Mouse (Mus musculus) liver, adult (tissue): ENCODE measurements around the gene Tatdn3.

Experiments
- GATA4 ChIP-seq: IDR thresholded peaks from 2 replicates; pipeline ENCODE4 v1.6.1; 2014; ENCODE audit warnings: mild to moderate bottlenecking, low read length; ENCODE audit not compliant: insufficient replicate concordance

Gene Tatdn3

GRCm38 (mm10) chr1:191062241-191062780 lies 421 bp downstream of the Tatdn3 start:
- no peak for TF ChIP-seq GATA4

DNA sequence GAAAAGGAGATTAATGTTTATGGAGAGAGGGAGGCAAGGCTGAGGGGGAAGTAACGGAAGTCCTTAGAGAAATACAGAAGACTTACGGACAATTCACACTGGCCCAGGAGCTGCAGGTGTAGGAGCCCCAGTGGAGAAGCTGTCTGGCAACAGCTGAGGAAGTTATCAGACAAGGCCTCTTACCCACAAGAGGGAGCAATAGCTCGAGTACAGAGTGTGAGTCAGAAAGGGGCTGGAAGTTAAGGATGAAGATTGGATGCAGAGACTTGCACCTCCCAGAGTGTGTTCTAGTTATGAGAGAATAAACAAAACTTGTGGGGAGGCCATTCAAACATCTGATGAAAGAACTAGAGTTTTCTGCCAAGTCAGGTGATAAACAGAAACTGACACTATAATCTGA lies 5.3 kb downstream of the Tatdn3 start:
- no peak for TF ChIP-seq GATA4

- no peak for TF ChIP-seq GATA4
Measured at GRCm38 (mm10) chr1:191055533-191055873, 7.2 kb downstream of the Tatdn3 start.

DNA sequence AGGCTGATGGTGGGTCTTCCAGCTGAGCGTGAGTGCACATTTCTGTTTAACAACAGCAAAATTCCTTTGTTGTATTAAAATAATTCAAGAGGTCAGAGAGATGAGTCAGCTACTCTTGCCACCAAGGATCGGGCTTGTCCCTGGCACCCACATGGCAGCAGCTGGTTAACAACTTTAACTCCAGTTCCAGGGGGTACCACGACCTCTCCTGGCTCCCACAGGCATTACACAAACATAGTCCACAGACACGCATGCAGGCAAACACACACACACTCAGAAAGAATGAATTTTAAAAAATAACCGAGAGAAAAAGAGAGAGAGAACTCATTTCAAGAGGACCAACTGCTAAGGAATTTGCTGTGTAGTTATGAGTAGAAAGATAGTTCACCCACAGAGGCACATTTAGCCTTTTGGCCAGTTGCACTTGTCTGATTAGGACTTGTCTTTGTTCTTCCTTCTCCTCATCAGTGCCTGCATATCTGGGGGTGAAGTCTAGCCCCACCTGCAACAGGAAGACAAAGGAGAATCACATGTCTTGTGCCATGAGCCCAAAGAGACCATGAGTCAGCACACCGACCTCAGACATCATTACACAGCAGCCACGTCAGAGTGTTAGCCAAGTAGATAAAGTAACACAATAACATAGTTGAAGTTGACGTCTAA lies 7.7 kb downstream of the Tatdn3 start:
- no peak for TF ChIP-seq GATA4

GRCm38 (mm10) chr1:191053555-191053954 lies 9.2 kb downstream of the Tatdn3 start:
- no peak for TF ChIP-seq GATA4

DNA sequence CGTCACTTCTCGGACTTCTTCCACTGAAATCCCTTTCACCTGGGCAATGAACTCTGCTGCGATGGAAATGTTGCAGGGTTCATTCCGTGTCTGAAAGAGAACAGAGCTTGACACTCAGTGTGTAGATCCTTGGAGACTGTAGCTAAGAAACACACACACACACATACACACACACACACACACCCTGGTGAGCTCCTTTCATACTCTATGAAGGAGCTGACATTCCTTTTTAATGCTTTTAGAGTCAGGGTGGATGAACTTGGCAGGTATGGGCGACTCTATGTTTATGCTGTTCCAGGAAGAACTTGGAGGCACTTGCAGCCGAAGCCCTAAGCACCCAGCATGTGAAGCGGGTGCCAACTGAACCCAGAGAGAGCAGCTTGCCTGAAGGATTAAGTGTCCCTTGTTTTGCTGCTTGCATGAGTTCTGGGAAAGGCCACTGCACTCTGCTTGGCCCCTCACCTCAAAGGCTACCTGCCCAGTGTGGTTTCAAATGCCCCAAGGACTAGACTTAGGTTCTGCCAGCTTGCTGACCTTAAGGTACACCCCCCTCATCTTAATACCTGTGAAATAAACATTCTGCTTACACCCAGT lies 16.4 kb downstream of the Tatdn3 start:
- no peak for TF ChIP-seq GATA4

- TF ChIP-seq GATA4 = no peak
Measured at GRCm38 (mm10) chr1:191045264-191045663, 17.5 kb downstream of the Tatdn3 start.

- no peak for TF ChIP-seq GATA4
Measured at GRCm38 (mm10) chr1:191042688-191043087, 20.0 kb downstream of the Tatdn3 start.

- TF ChIP-seq GATA4 = no peak
Measured at GRCm38 (mm10) chr1:191042106-191042505, 20.6 kb downstream of the Tatdn3 start.

- no peak for TF ChIP-seq GATA4
Measured at GRCm38 (mm10) chr1:191041352-191041751, 21.4 kb downstream of the Tatdn3 start.

DNA sequence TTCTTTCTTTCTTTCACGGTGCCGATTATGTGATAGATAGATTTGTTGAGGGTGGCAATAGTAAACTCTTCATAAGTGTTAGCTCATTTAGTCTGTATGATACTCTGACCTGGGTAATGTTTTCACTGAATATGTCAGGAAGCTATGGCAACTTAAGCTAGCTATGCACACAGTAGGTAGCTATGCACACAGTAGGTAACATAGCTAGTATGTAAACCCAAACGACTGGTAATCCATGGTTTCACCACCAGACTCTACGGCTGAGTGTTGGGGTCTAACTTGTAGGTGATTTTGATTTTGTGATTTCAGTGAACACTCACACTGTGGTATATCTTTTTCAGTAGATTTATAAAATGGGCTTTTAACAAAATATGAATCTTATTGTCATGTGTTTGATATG lies 24.7 kb downstream of the Tatdn3 start:
- TF ChIP-seq GATA4 = no peak

- TF ChIP-seq GATA4 = no peak
Measured at GRCm38 (mm10) chr1:191036554-191037334, 26.0 kb downstream of the Tatdn3 start, which contains the start of gene Spata45. Spata45 (plus strand) TSS chr1:191036639.

- TF ChIP-seq GATA4 = no peak
Measured at GRCm38 (mm10) chr1:191035649-191036048, 27.1 kb downstream of the Tatdn3 start.

- TF ChIP-seq GATA4 = no peak
Measured at GRCm38 (mm10) chr1:191030182-191030581, 32.5 kb downstream of the Tatdn3 start.

DNA sequence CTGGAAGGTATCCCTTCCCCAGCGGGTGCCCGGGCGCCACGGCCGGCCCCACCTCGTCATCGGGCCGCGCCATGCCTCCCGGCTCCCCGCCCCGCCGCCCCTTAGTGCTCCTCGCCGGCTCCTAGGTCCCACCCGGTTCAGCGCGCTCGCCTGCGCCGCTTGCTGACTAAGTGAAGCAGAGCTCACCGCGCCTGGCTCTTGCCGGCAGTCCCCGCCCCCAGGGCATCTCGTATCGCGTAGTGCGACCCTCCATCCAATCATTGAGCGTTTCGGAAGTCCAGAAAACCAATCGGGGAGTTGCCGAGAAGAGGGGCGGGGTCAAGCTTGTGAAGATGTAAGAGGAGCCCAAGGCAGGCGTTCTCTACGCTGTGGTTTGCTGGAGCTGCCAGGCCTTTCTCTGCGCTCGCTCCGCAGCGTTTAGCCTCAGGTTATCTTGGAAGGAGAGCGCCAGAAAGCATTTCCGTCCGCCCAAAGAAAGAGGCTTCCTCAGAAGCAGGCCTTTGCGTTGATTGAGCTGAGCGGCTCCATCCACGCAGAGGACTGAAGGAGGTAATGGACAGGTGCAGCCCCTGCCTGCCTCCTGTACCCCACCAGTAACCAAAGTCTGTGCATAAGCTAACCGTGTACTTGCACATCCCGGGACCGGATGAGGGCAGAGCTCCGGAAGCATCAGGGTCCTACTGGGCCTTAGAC lies 36.6 kb downstream of the Tatdn3 start, which contains the start of gene Flvcr1:
Gene Flvcr1, minus strand, starts transcription at position 138 of the 693 bp plus-strand sequence.
- peak; percentile 40; the same call in 1 of the 2 replicates for TF ChIP-seq GATA4
